23 mouse cellular contexts compared by ENCODE assay signal in genomic region chr11:34739816-34740215, GRCm38 (mm10).
"Had no signal": no experiment of that assay in that cellular context is flagged by ENCODE, and none has a peak within 500 bp of the region (broad histone marks: within the 10 kb centered on the region; RNA-seq: fewer than 3 reads in every experiment).

No protein-coding gene starts in this region.

- H3K4me3 ChIP-seq: limb, embryonic 13.5 days; liver, embryonic 12.5 days; liver, embryonic 15.5 days; lung, embryonic 15.5 days; megakaryocyte, embryonic 14.5 days; midbrain, embryonic 10.5 days; midbrain, embryonic 13.5 days; neural tube, embryonic 12.5 days; neural tube, embryonic 15.5 days had no signal

- H3K27ac ChIP-seq: kidney, postnatal 0 days; limb, embryonic 13.5 days; liver, embryonic 12.5 days; liver, embryonic 15.5 days; lung, embryonic 15.5 days; midbrain, embryonic 13.5 days; neural tube, embryonic 12.5 days; neural tube, embryonic 15.5 days; stomach, postnatal 0 days had no signal

- H3K27me3 ChIP-seq: limb, embryonic 13.5 days; liver, embryonic 12.5 days; liver, embryonic 15.5 days; lung, embryonic 15.5 days; megakaryocyte, embryonic 14.5 days; midbrain, embryonic 13.5 days; neural tube, embryonic 12.5 days; neural tube, embryonic 15.5 days had no signal

- DNase-seq: kidney, adult 2 months; kidney, postnatal 25 days; left cerebral cortex, postnatal 4 days; liver; lung, adult 18-20 months; lung, postnatal 10 days; lung, postnatal 36 days; retina, postnatal 1 day; thymus, adult 18-20 months; thymus, postnatal 25 days had no signal

- ATAC-seq: intestine, postnatal 0 days; liver, embryonic 12.5 days; midbrain, embryonic 16.5 days had no signal

- H3K4me1 ChIP-seq: limb, embryonic 13.5 days; liver, embryonic 12.5 days; liver, embryonic 15.5 days; lung, embryonic 15.5 days; neural tube, embryonic 15.5 days had no signal

- H3K36me3 ChIP-seq: limb, embryonic 13.5 days; liver, embryonic 12.5 days; liver, embryonic 15.5 days; lung, embryonic 15.5 days; midbrain, embryonic 10.5 days; midbrain, embryonic 13.5 days; neural tube, embryonic 12.5 days; neural tube, embryonic 15.5 days had no signal
